In genomic region chr15:94587826-94588715, GRCm38 (mm10) we compare ENCODE assay signal across 10 mouse cellular contexts. TPM values are rescaled to one million over a fixed set of nuclear protein-coding genes. Genes with fewer than 3 reads are reported as not detected.
DNase-seq lines count a peak whose midpoint lies in the region; ATAC-seq lines count a peak whose summit lies in the region.
"Had no signal": no experiment of that assay in that cellular context is flagged by ENCODE, and none has a peak within 500 bp of the region (broad histone marks: within the 10 kb centered on the region; RNA-seq: fewer than 3 reads in every experiment).

No protein-coding gene starts in this region.

- peaks cover 4% of the 10 kb centered on the region; the same call in 1 of the 2 replicates for H3K4me1 ChIP-seq in heart, embryonic 10.5 days
- H3K4me1 ChIP-seq in forebrain, embryonic 14.5 days (ENCODE audit: control insufficient read depth, insufficient read depth, low read length): peaks cover 2% of the 10 kb centered on the region; the same call in 1 of the 2 replicates
- H3K4me1 ChIP-seq in liver, embryonic 15.5 days (replicated peaks): peaks cover 13% of the 10 kb centered on the region

- no peaks in the 10 kb centered on the region for H3K27me3 ChIP-seq in heart, embryonic 10.5 days (ENCODE audit: insufficient read depth, poor library complexity, severe bottlenecking)
- no peaks in the 10 kb centered on the region for H3K27me3 ChIP-seq in forebrain, embryonic 14.5 days (replicated peaks; ENCODE audit: control insufficient read depth, insufficient read depth, low read length)
- H3K27me3 ChIP-seq in liver, embryonic 15.5 days: no peaks in the 10 kb centered on the region

- H3K4me3 ChIP-seq in heart, embryonic 10.5 days: peak overlapping the region; percentile 98
- peak overlapping the region; percentile 95; the same call in 1 of the 2 replicates for H3K4me3 ChIP-seq in forebrain, embryonic 14.5 days (ENCODE audit: low read depth, low read length)
- H3K4me3 ChIP-seq in liver, embryonic 15.5 days (replicated peaks): peak overlapping the region; percentile 98

- 87% methylated on average over 9 of the region's 9 CpGs for WGBS in heart, embryonic 10.5 days
- 87% methylated on average over 9 of the region's 9 CpGs for WGBS in forebrain, embryonic 14.5 days
- WGBS in liver, embryonic 15.5 days (ENCODE audit: insufficient replicate concordance): 60% methylated on average over 9 of the region's 9 CpGs

- H3K36me3 ChIP-seq in heart, embryonic 10.5 days: peaks cover 38% of the 10 kb centered on the region
- peaks cover 23% of the 10 kb centered on the region for H3K36me3 ChIP-seq in forebrain, embryonic 14.5 days (ENCODE audit: control insufficient read depth, insufficient read depth, low read length)
- H3K36me3 ChIP-seq in liver, embryonic 15.5 days (replicated peaks): peaks cover 34% of the 10 kb centered on the region

- no peak for DNase-seq in heart, embryonic 10.5 days (ENCODE audit: low spot score)
- DNase-seq in heart, adult 11 months: no peak
- DNase-seq in A20 (ENCODE audit: low read depth, low spot score): peak; percentile 47
- no peak for DNase-seq in forebrain, embryonic 14.5 days (ENCODE audit: low spot score)
- no peak for DNase-seq in cerebellum, adult 11-12 months
- DNase-seq in right cerebral cortex, postnatal 14 days: no peak
- no peak for DNase-seq in adrenal gland, postnatal 10 days
- DNase-seq: lung, postnatal 36 days had no signal

- ATAC-seq in forebrain, embryonic 14.5 days: no peak
- no peak for ATAC-seq in liver, embryonic 15.5 days (ENCODE audit: insufficient read depth)

- H3K9me3 ChIP-seq in heart, embryonic 10.5 days: no peaks in the 10 kb centered on the region
- H3K9me3 ChIP-seq in forebrain, embryonic 14.5 days (replicated peaks; ENCODE audit: control insufficient read depth, low read length): no peaks in the 10 kb centered on the region
- H3K9me3 ChIP-seq in liver, embryonic 15.5 days (replicated peaks): no peaks in the 10 kb centered on the region

- H3K27ac ChIP-seq in heart, embryonic 10.5 days: no peak overlapping the region
- H3K27ac ChIP-seq in forebrain, embryonic 14.5 days (ENCODE audit: low read depth, low read length): no peak overlapping the region
- no peak overlapping the region for H3K27ac ChIP-seq in liver, embryonic 15.5 days (replicated peaks)

- H3K4me2 ChIP-seq in forebrain, embryonic 14.5 days (ENCODE audit: low read length): peak overlapping the region; percentile 71; the same call in 1 of the 2 replicates
- H3K4me2 ChIP-seq in liver, embryonic 15.5 days: peak overlapping the region; percentile 66

- H3K9ac ChIP-seq in forebrain, embryonic 14.5 days (ENCODE audit: low read length): no peak overlapping the region
- no peak overlapping the region for H3K9ac ChIP-seq in liver, embryonic 15.5 days

RNA-seq across cellular contexts. Expression of gene Twf1, which starts 1.6 kb away (rescaled TPM):
- polyA plus RNA-seq in heart, embryonic 10.5 days (2016; fragmentation: Nextera tagmentation; extraction: Ambion mirVana): 57.1 and 61.5 TPM in 2 replicates
- 103 and 105 TPM in 2 replicates for polyA plus RNA-seq in forebrain, embryonic 14.5 days (2014; fragmentation: Nextera tagmentation; extraction: Ambion mirVana)
- 25.5 and 26.0 TPM in 2 replicates for polyA plus RNA-seq in liver, embryonic 15.5 days (2015; fragmentation: Nextera tagmentation; extraction: Ambion mirVana)
- total RNA-seq in adrenal gland, postnatal 10 days (2021): 10 to 100 TPM; 62.7 to 65.2 TPM

RNA-seq across cellular contexts. Expression of gene Tmem117, which starts 41.0 kb away (rescaled TPM):
- 0.73 and 1.8 TPM in 2 replicates for polyA plus RNA-seq in heart, embryonic 10.5 days (2016; fragmentation: Nextera tagmentation; extraction: Ambion mirVana)
- 2.3 and 3.8 TPM in 2 replicates for polyA plus RNA-seq in forebrain, embryonic 14.5 days (2014; fragmentation: Nextera tagmentation; extraction: Ambion mirVana)
- polyA plus RNA-seq in liver, embryonic 15.5 days (2015; fragmentation: Nextera tagmentation; extraction: Ambion mirVana): 0.18 and 0.30 TPM in 2 replicates
- total RNA-seq in adrenal gland, postnatal 10 days (2021): 1 to 10 TPM; 5.3 to 7.8 TPM
- polyA plus RNA-seq: CD4-positive, CD25-positive, alpha-beta regulatory T cell, adult 4 months had no signal

RNA-seq across cellular contexts. Expression of gene Irak4, which starts 44.6 kb away (rescaled TPM):
- polyA plus RNA-seq in heart, embryonic 10.5 days (2016; fragmentation: Nextera tagmentation; extraction: Ambion mirVana): 3.9 and 4.4 TPM in 2 replicates
- 0.97 and 1.1 TPM in 2 replicates for polyA plus RNA-seq in forebrain, embryonic 14.5 days (2014; fragmentation: Nextera tagmentation; extraction: Ambion mirVana)
- 3.6 and 4.2 TPM in 2 replicates for polyA plus RNA-seq in liver, embryonic 15.5 days (2015; fragmentation: Nextera tagmentation; extraction: Ambion mirVana)
- total RNA-seq in adrenal gland, postnatal 10 days (2021): 10 to 100 TPM; 14.1 to 14.2 TPM

RNA-seq across cellular contexts. Expression of gene Pus7l, which starts 44.7 kb away (rescaled TPM):
- 7.5 and 8.9 TPM in 2 replicates for polyA plus RNA-seq in heart, embryonic 10.5 days (2016; fragmentation: Nextera tagmentation; extraction: Ambion mirVana)
- 5.2 and 6.2 TPM in 2 replicates for polyA plus RNA-seq in forebrain, embryonic 14.5 days (2014; fragmentation: Nextera tagmentation; extraction: Ambion mirVana)
- 2.3 and 2.6 TPM in 2 replicates for polyA plus RNA-seq in liver, embryonic 15.5 days (2015; fragmentation: Nextera tagmentation; extraction: Ambion mirVana)
- total RNA-seq in adrenal gland, postnatal 10 days (2021): 1 to 10 TPM; 5.4 to 5.9 TPM
